Mouse (Mus musculus) bone marrow, adult 2 months (tissue): Measurements from ENCODE around the gene Zfp592.

ENCODE experiments used
- CTCF ChIP-seq: fragments of 200-500 bp; IDR thresholded peaks from 2 replicates; pipeline ENCODE4 v1.5.1; 2011; ENCODE audit warnings: low read length, control low read depth; ENCODE audit not compliant: control insufficient read depth, insufficient read depth
- POLR2A ChIP-seq: fragments of 200-500 bp; IDR thresholded peaks from 2 replicates; pipeline ENCODE4 v1.6.1; 2011; ENCODE audit warnings: low read depth, mild to moderate bottlenecking, control low read depth, low read length, borderline replicate concordance; ENCODE audit not compliant: control insufficient read depth

GRCm38 (mm10) chr7:81094104-81094757 is 100.8 kb downstream of the Zfp592 start:
- TF ChIP-seq CTCF (no peak), POLR2A (no peak)
